Mouse (Mus musculus) midbrain, embryonic 11.5 days (tissue): ENCODE results near the gene Pds5a. TPM values are rescaled to one million over a fixed set of nuclear protein-coding genes. Genes with fewer than 3 reads are reported as not detected.

Experiments
- ATAC-seq: fragments of 200-750 bp; cut with Nextera tagmentation; 2 replicates; pipeline ENCODE4 v1.8.0; 2017; ENCODE audit warnings: moderate TSS enrichment, moderate library complexity; ENCODE audit not compliant: low FRiP score
- DNase-seq: peaks from one replicate; pipeline ENCODE4 v3.0.0; 2015; ENCODE audit warnings: low spot score; ENCODE audit errors: missing footprints
- H3K27ac ChIP-seq: fragments of 300-500 bp; sonication (generic); 2 replicates; pipeline ENCODE4 v1.5.1; 2014; ENCODE audit warnings: low read depth, low read length
- H3K27me3 ChIP-seq: fragments of 300-500 bp; sonication (generic); 2 replicates; pipeline ENCODE4 v1.6.1; 2014; ENCODE audit warnings: mild to moderate bottlenecking, low read length, moderate library complexity, mixed read lengths; ENCODE audit not compliant: control insufficient read depth, insufficient read depth
- H3K36me3 ChIP-seq: fragments of 300-500 bp; sonication (generic); 2 replicates; pipeline ENCODE4 v1.6.1; 2014; ENCODE audit warnings: mild to moderate bottlenecking, low read length, moderate library complexity, mixed read lengths; ENCODE audit not compliant: control insufficient read depth, insufficient read depth
- H3K4me1 ChIP-seq: fragments of 300-500 bp; sonication (generic); 2 replicates; pipeline ENCODE4 v1.6.1; 2014; ENCODE audit warnings: low read length; ENCODE audit not compliant: control insufficient read depth, insufficient read depth
- H3K4me2 ChIP-seq: fragments of 300-500 bp; sonication (generic); 2 replicates; pipeline ENCODE4 v1.6.1; 2014; ENCODE audit warnings: mild to moderate bottlenecking, moderate library complexity
- H3K4me3 ChIP-seq: fragments of 300-500 bp; sonication (generic); 2 replicates; pipeline ENCODE4 v1.5.1; 2014; ENCODE audit warnings: low read depth, low read length
- H3K9ac ChIP-seq: fragments of 300-500 bp; sonication (generic); 2 replicates; pipeline ENCODE4 v1.6.1; 2014; ENCODE audit warnings: low read length
- H3K9me3 ChIP-seq: fragments of 300-500 bp; sonication (generic); 2 replicates; pipeline ENCODE4 v1.6.1; 2016; ENCODE audit warnings: low read length; ENCODE audit not compliant: control insufficient read depth
- WGBS: fragments of 180-500 bp; shearing (Covaris S2); extraction: QIAGEN DNeasy Blood & Tissue Kit; methylation state at CpG from one replicate; pipeline ENCODE4 v1.1.7; 2014; 5-methylcytosine and 5-hydroxymethylcytosine counted together
- polyA plus RNA-seq: library from polyadenylated mRNA; unstranded; fragments of >200 nt; fragmentation: Nextera tagmentation; extraction: Ambion mirVana; gene quantifications from 2 replicates; pipeline ENCODE4 v1.2.1, GENCODE M21; 2014

Pds5a gene
- polyA plus RNA-seq, 1 experiment from 2014 or later: 127 TPM

- Histone ChIP-seq H3K4me1 (no peaks in the 10 kb centered on the region), H3K4me2 (no peak overlapping the region), H3K9me3 (no peaks in the 10 kb centered on the region), H3K27me3 (no peaks in the 10 kb centered on the region), H3K4me3 (no peak overlapping the region), H3K9ac (no peak overlapping the region), H3K27ac (no peak overlapping the region), H3K36me3 (peaks cover 7% of the 10 kb centered on the region; the same call in 1 of the 2 replicates)
- DNase-seq (no peak), ATAC-seq (no peak)
- 85% methylated on average over 5 of the region's 5 CpGs for WGBS
Measured at GRCm38 (mm10) chr5:65609769-65610168, 88.3 kb downstream of the Pds5a start.

DNA sequence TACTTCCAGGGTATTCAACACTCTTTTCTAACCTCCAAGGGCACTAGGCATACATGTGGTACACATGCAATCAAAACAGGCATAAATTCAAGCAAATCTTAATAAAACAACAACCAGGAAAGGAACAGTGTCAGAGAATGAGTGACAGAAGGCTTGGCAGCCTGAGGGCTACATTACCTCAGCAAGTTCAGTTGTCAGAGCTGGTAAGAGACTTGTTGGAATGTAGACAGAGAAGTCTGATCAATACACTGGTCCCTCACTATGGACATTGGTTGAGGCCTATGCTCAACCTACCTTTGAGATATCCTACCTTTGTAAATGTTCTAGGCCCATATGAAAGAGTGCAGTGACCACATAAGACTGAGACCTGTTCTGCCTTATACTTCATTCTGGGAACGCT lies 91.3 kb downstream of the Pds5a start:
- no peaks in the 10 kb centered on the region for H3K27me3 ChIP-seq
- no peak overlapping the region for H3K4me3 ChIP-seq
- H3K4me1 ChIP-seq: no peaks in the 10 kb centered on the region
- no peak overlapping the region for H3K9ac ChIP-seq
- WGBS: 95% methylated on average over 1 of the region's 1 CpGs
- H3K9me3 ChIP-seq: no peaks in the 10 kb centered on the region
- H3K4me2 ChIP-seq: no peak overlapping the region
- DNase-seq (no peak), ATAC-seq (no peak)
- H3K36me3 ChIP-seq: peaks cover 7% of the 10 kb centered on the region; the same call in 1 of the 2 replicates
- H3K27ac ChIP-seq: no peak overlapping the region

DNA sequence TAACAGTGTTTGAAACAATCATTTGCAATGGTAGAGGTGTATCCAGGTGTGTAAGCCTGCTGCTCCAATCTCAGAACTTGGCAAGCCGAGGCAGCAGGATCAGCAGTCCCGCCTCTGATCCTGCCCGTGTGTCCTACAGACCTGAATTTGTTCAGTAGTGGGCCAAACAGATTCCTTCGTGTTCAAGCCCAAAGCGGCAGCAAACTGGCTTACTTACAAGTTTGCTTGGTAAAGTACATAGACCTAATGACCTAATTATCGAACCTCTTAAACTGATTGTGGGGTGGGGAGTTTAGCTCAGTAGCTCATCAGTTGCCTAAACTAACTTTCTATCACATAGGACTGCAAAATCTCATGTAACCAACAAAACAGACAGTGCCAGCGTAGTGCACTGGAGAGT lies 98.4 kb downstream of the Pds5a start:
- 91% methylated on average over 7 of the region's 7 CpGs for WGBS

GRCm38 (mm10) chr5:65592421-65592820 lies 105.7 kb downstream of the Pds5a start:
- Histone ChIP-seq H3K4me3 (no peak overlapping the region), H3K36me3 (peaks cover 3% of the 10 kb centered on the region; the same call in 1 of the 2 replicates), H3K9ac (no peak overlapping the region), H3K4me1 (no peaks in the 10 kb centered on the region), H3K27me3 (no peaks in the 10 kb centered on the region), H3K4me2 (no peak overlapping the region), H3K27ac (no peak overlapping the region), H3K9me3 (no peaks in the 10 kb centered on the region)
- DNase-seq (no peak), ATAC-seq (no peak)
- 93% methylated on average over 2 of the region's 2 CpGs for WGBS

More for the DNA sequence above, 98.4 kb downstream of the Pds5a start:
- Histone ChIP-seq H3K4me2 (no peak overlapping the region), H3K36me3 (no peaks in the 10 kb centered on the region), H3K4me1 (no peaks in the 10 kb centered on the region), H3K27me3 (no peaks in the 10 kb centered on the region), H3K9ac (no peak overlapping the region), H3K4me3 (no peak overlapping the region), H3K9me3 (no peaks in the 10 kb centered on the region), H3K27ac (no peak overlapping the region)
- DNase-seq (no peak), ATAC-seq (no peak)

GRCm38 (mm10) chr5:65590199-65590598 lies 107.9 kb downstream of the Pds5a start:
- ATAC-seq (no peak), DNase-seq (no peak)
- Histone ChIP-seq H3K27me3 (no peaks in the 10 kb centered on the region), H3K27ac (no peak overlapping the region), H3K9me3 (no peaks in the 10 kb centered on the region), H3K9ac (no peak overlapping the region), H3K36me3 (peaks cover 4% of the 10 kb centered on the region; the same call in 1 of the 2 replicates), H3K4me3 (no peak overlapping the region), H3K4me2 (no peak overlapping the region), H3K4me1 (no peaks in the 10 kb centered on the region)
- 90% methylated on average over 1 of the region's 1 CpGs for WGBS

DNA sequence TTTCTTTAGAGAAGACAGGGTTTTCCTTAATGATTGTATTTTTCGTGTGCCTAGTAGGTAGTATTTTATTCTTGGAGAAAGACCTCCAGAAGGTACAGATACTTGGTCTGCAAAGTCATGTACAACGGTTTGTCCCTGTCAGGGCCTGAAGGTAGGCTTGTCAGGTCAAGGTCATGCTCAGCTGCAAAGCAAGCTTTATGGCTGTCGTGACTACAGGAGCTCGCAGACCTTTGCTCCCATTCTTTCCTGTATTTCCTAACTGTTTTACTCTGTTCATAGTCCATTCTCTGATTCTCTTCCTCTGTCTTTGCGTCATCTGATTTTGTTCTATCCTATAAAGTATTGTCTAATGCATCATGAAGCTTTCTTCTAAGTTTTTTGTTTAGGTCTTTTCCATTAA lies 111.8 kb downstream of the Pds5a start:
- Histone ChIP-seq H3K36me3 (peaks cover 5% of the 10 kb centered on the region; the same call in 1 of the 2 replicates), H3K4me1 (no peaks in the 10 kb centered on the region), H3K9ac (no peak overlapping the region), H3K27me3 (no peaks in the 10 kb centered on the region), H3K4me2 (no peak overlapping the region), H3K4me3 (no peak overlapping the region), H3K9me3 (no peaks in the 10 kb centered on the region), H3K27ac (no peak overlapping the region)
- DNase-seq (peak; percentile 67), ATAC-seq (no peak)
- WGBS: 90% methylated on average over 5 of the region's 5 CpGs

DNA sequence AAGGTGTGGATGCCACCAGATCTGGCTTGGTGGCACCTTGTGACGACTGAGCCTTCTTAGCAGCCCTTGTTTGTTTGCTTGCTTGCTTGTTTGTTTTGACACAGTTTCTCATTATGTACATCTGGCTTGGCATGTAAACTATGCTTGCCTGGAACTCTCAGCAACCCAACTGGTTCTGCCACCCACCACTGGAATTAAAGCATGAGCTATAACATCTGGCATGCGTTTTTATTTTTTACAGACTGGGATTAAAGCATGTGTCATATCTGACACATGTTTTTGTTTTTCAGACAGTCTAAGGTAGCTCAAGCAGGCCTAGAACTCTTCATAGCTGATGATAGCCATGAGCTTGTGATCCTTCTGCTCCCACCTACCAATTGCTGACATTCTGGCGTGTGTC lies 119.5 kb downstream of the Pds5a start:
- Histone ChIP-seq H3K4me3 (no peak overlapping the region), H3K27ac (no peak overlapping the region), H3K9me3 (no peaks in the 10 kb centered on the region), H3K27me3 (no peaks in the 10 kb centered on the region), H3K36me3 (no peaks in the 10 kb centered on the region), H3K9ac (no peak overlapping the region), H3K4me1 (no peaks in the 10 kb centered on the region), H3K4me2 (no peak overlapping the region)
- peak; percentile 76 for DNase-seq
- 88% methylated on average over 3 of the region's 3 CpGs for WGBS
- ATAC-seq: no peak

GRCm38 (mm10) chr5:65575896-65576295 lies 122.2 kb downstream of the Pds5a start:
- Histone ChIP-seq H3K4me1 (no peaks in the 10 kb centered on the region), H3K36me3 (no peaks in the 10 kb centered on the region), H3K27me3 (no peaks in the 10 kb centered on the region), H3K9me3 (no peaks in the 10 kb centered on the region), H3K4me2 (no peak overlapping the region), H3K4me3 (no peak overlapping the region), H3K27ac (no peak overlapping the region), H3K9ac (no peak overlapping the region)
- WGBS: 89% methylated on average over 2 of the region's 2 CpGs
- DNase-seq (peak; percentile 53), ATAC-seq (no peak)

DNA sequence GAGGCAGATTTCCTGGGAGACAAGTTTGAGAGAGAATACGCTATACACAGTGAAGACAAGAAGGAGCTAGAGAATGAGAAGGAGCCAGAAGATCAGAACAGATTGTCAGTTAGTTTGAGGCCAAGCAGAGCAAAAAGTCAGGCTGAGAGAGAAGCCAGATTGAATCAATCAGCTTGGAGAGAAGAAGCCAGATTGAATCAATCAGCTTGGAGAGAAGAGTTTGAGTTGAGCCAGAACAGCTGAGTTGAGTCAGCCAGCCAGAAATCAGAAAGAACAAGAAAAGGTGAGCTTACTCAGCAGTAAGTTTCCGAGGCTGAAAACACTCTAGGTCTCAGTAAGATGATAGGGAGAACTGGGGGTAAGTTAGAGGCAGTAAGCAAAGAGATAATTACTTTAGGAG lies 123.2 kb downstream of the Pds5a start:
- H3K27me3 ChIP-seq: no peaks in the 10 kb centered on the region
- H3K27ac ChIP-seq: no peak overlapping the region
- H3K9me3 ChIP-seq: no peaks in the 10 kb centered on the region
- no peak overlapping the region for H3K9ac ChIP-seq
- WGBS: 83% methylated on average over 2 of the region's 2 CpGs
- no peaks in the 10 kb centered on the region for H3K36me3 ChIP-seq
- ATAC-seq (no peak), DNase-seq (no peak)
- no peak overlapping the region for H3K4me3 ChIP-seq
- H3K4me1 ChIP-seq: no peaks in the 10 kb centered on the region
- no peak overlapping the region for H3K4me2 ChIP-seq

DNA sequence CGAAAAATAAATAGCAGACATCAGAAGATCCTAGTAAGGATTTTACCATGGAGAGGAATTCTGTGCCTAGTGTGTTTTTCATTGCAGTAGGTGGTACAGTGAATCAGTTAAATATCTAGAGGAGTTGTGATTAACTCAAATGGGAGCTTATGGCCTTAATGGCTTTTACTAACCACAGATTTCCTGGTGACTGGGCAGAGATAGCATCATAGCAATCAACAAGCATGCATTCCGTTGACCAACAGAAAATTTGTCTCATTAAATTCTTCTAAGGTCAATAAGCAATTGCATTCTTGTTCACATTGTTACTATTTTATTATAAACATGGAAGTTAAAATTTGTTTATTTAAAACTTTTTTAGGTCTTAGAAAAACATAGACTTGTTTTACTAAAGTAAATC lies 132.6 kb downstream of the Pds5a start:
- H3K27ac ChIP-seq: no peak overlapping the region
- peak; percentile 2 for DNase-seq
- H3K4me2 ChIP-seq: no peak overlapping the region
- H3K36me3 ChIP-seq: 0 out of 2 replicates have a peak, but pooled peaks cover 2% of the 10 kb centered on the region
- H3K4me1 ChIP-seq: peaks cover 7% of the 10 kb centered on the region
- no peaks in the 10 kb centered on the region for H3K27me3 ChIP-seq
- no peak for ATAC-seq
- WGBS: 90% methylated on average over 2 of the region's 2 CpGs
- H3K9me3 ChIP-seq: no peaks in the 10 kb centered on the region
- H3K4me3 ChIP-seq: no peak overlapping the region
- H3K9ac ChIP-seq: no peak overlapping the region
